Mouse (Mus musculus) myocyte (in vitro differentiated cells): ENCODE results near the gene Vps45.

Source experiments
- CEBPB ChIP-seq: IDR thresholded peaks from 2 replicates; pipeline ENCODE4 v1.6.1; 2011; ENCODE audit warnings: mild to moderate bottlenecking, moderate library complexity; ENCODE audit not compliant: poor library complexity, insufficient read depth, severe bottlenecking
- E2F4 ChIP-seq: IDR thresholded peaks from one replicate; pipeline ENCODE4 v1.6.1; 2011; ENCODE audit warnings: mild to moderate bottlenecking, control low read depth, moderate library complexity; ENCODE audit not compliant: insufficient read depth
- MAX ChIP-seq: IDR thresholded peaks from one replicate; pipeline ENCODE4 v1.6.1; 2011; ENCODE audit warnings: low read depth, mild to moderate bottlenecking, control low read depth
- MYOG ChIP-seq, 3 experiments: IDR thresholded peaks; one replicate each; pipeline ENCODE4 v1.6.1; 2011; ENCODE audit warnings: control low read depth in 2 of 3, low read depth in 2 of 3, mild to moderate bottlenecking in 2 of 3; ENCODE audit not compliant: insufficient read length in 2 of 3, control insufficient read depth in 1 of 3, insufficient read depth in 1 of 3
- POLR2A ChIP-seq: IDR thresholded peaks from one replicate; pipeline ENCODE4 v1.6.1; 2011; ENCODE audit warnings: low read depth, mild to moderate bottlenecking, control low read depth, moderate library complexity; ENCODE audit not compliant: insufficient read length
- POLR2AphosphoS2 ChIP-seq: IDR thresholded peaks from one replicate; pipeline ENCODE4 v1.6.1; 2011; ENCODE audit warnings: low read depth, control low read depth; ENCODE audit not compliant: insufficient read length
- SRF ChIP-seq: IDR thresholded peaks from one replicate; pipeline ENCODE4 v1.6.1; 2011; ENCODE audit warnings: low read depth; ENCODE audit not compliant: control insufficient read depth, insufficient read length
- TCF12 ChIP-seq: IDR thresholded peaks from one replicate; pipeline ENCODE4 v1.6.1; 2011; ENCODE audit warnings: mild to moderate bottlenecking, control low read depth; ENCODE audit not compliant: poor library complexity, insufficient read depth, severe bottlenecking
- TCF3 ChIP-seq: IDR thresholded peaks from one replicate; pipeline ENCODE4 v1.6.1; 2011; ENCODE audit warnings: low read depth, control low read depth; ENCODE audit not compliant: insufficient read length
- USF1 ChIP-seq: IDR thresholded peaks from one replicate; pipeline ENCODE4 v1.6.1; 2011; ENCODE audit warnings: low read depth, mild to moderate bottlenecking, control low read depth, moderate library complexity

- TF ChIP-seq MYOG (IDR thresholded peaks at IDR 0.05; ENCODE audit: control insufficient read depth in 1 of 3, insufficient read depth in 1 of 3, insufficient read length in 2 of 3, low read depth in 2 of 3), result no peak
- TF ChIP-seq POLR2A, result no peak
- TF ChIP-seq TCF12, result no peak
- no peak for TF ChIP-seq USF1
- no peak for TF ChIP-seq TCF3
- TF ChIP-seq CEBPB, result no peak
- TF ChIP-seq POLR2AphosphoS2, result no peak
- TF ChIP-seq SRF, result no peak
- TF ChIP-seq MAX, result no peak
- no peak for TF ChIP-seq E2F4
Measured at GRCm38 (mm10) chr3:96069542-96069941, 11.3 kb upstream of the Vps45 start.
